Mouse (Mus musculus) layer of hippocampus, adult 18-20 months (tissue): ENCODE data around the gene Necab3. TPM values are rescaled to one million over a fixed set of nuclear protein-coding genes. Genes with fewer than 3 reads are reported as not detected.

Source experiments
- DNase-seq, 2 experiments: peaks; one replicate each; pipeline ENCODE4 v3.0.0; 2022; ENCODE audit warnings: low spot score in 2 of 2
- total RNA-seq, 2 experiments: library from RNA; stranded (reverse); gene quantifications; 2 replicates each; pipeline ENCODE4 v1.2.3; 2021

Necab3 gene
- total RNA-seq, 2 experiments from 2014 or later, result 20.9 to 26.5 TPM

- no peak for DNase-seq
Observed at GRCm38 (mm10) chr2:154574271-154574670, 15.6 kb upstream of the Necab3 start.

- no peak for DNase-seq
Observed at GRCm38 (mm10) chr2:154572996-154573395, 14.3 kb upstream of the Necab3 start.

GRCm38 (mm10) chr2:154571976-154572375 is 13.3 kb upstream of the Necab3 start:
- peak in 1 of 2 experiments; percentile 34 for DNase-seq

- no peak for DNase-seq
Observed at GRCm38 (mm10) chr2:154571266-154571665, 12.6 kb upstream of the Necab3 start.

GRCm38 (mm10) chr2:154570666-154571065 is 12.0 kb upstream of the Necab3 start:
- no peak for DNase-seq

GRCm38 (mm10) chr2:154569836-154570286 is 11.2 kb upstream of the Necab3 start, which contains the start of gene E2f1:
TSS of gene E2f1 (minus strand) at chr2:154569892.
- DNase-seq, result peak; percentile 86 to 93

GRCm38 (mm10) chr2:154569071-154569748 is 10.5 kb upstream of the Necab3 start:
- DNase-seq, result peak in 1 of 2 experiments; percentile 36

GRCm38 (mm10) chr2:154568329-154569070 is 9.8 kb upstream of the Necab3 start:
- DNase-seq, result no peak

GRCm38 (mm10) chr2:154567766-154568165 is 9.1 kb upstream of the Necab3 start:
- DNase-seq, result no peak

GRCm38 (mm10) chr2:154566641-154567040 is 8.0 kb upstream of the Necab3 start:
- no peak for DNase-seq

GRCm38 (mm10) chr2:154565562-154565961 is 6.9 kb upstream of the Necab3 start:
- DNase-seq, result no peak

GRCm38 (mm10) chr2:154563612-154564170 is 5.0 kb upstream of the Necab3 start:
- DNase-seq, result no peak

- no peak for DNase-seq
Observed at GRCm38 (mm10) chr2:154557184-154557832, 1.4 kb downstream of the Necab3 start.

GRCm38 (mm10) chr2:154555235-154555634 is 3.5 kb downstream of the Necab3 start:
- no peak for DNase-seq

- peak in 1 of 2 experiments; percentile 73 for DNase-seq
Observed at GRCm38 (mm10) chr2:154552424-154552907, 6.2 kb downstream of the Necab3 start.

GRCm38 (mm10) chr2:154551927-154552326 is 6.8 kb downstream of the Necab3 start:
- DNase-seq, result no peak

GRCm38 (mm10) chr2:154551476-154551875 is 7.2 kb downstream of the Necab3 start, which contains the start of gene Actl10:
TSS of gene Actl10 (plus strand) at chr2:154551776.
- DNase-seq, result no peak

GRCm38 (mm10) chr2:154550937-154551336 is 7.8 kb downstream of the Necab3 start:
- no peak for DNase-seq

GRCm38 (mm10) chr2:154549886-154550189 is 8.9 kb downstream of the Necab3 start:
- no peak for DNase-seq

GRCm38 (mm10) chr2:154549127-154549885 is 9.4 kb downstream of the Necab3 start:
- peak in 1 of 2 experiments; percentile 49 for DNase-seq

GRCm38 (mm10) chr2:154548688-154549087 is 10.0 kb downstream of the Necab3 start:
- no peak for DNase-seq
